30 mouse cellular contexts compared by ENCODE assay signal in the genomic region with DNA sequence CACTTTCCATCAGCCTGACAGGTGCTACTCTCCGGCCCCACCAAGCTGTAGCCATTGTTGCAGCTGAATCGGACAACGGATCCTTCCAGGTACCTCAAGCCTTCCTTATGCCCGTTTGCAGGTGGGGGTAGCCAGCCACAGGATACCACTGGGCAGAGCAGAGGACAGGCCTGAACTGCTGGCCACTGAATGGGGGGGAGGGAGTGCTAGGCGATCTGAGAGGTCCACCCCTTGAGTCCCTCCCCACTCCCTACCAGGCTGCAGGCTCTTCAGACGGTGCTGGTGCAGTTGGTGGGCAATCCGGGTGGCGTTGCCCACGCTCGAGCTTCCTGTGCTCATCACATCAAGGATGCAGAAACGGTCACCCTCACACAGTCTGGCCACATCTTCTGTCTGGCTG. TPM values are rescaled to one million over a fixed set of nuclear protein-coding genes. Genes with fewer than 3 reads are reported as not detected.
DNase-seq lines count a peak whose midpoint lies in the region; ATAC-seq lines count a peak whose summit lies in the region.
"Had no signal": no experiment of that assay in that cellular context is flagged by ENCODE, and none has a peak within 500 bp of the region (broad histone marks: within the 10 kb centered on the region; RNA-seq: fewer than 3 reads in every experiment).

No protein-coding gene starts in this region.

- peaks cover 21% of the 10 kb centered on the region for H3K4me1 ChIP-seq in heart, embryonic 10.5 days
- no peaks in the 10 kb centered on the region for H3K4me1 ChIP-seq in midbrain, embryonic 11.5 days (ENCODE audit: control insufficient read depth, insufficient read depth, low read length)
- H3K4me1 ChIP-seq in midbrain, embryonic 13.5 days (replicated peaks): peaks cover under 1% of the 10 kb centered on the region; the same call in 1 of the 2 replicates
- H3K4me1 ChIP-seq: limb, embryonic 13.5 days; lung, embryonic 15.5 days had no signal

- H3K27ac ChIP-seq in heart, embryonic 10.5 days: no peak overlapping the region
- no peak overlapping the region for H3K27ac ChIP-seq in midbrain, embryonic 11.5 days (ENCODE audit: low read depth, low read length)
- H3K27ac ChIP-seq in midbrain, embryonic 13.5 days: no peak overlapping the region
- H3K27ac ChIP-seq: embryonic facial prominence, embryonic 12.5 days; heart, adult 2 months; hindbrain, postnatal 0 days; intestine, embryonic 15.5 days; limb, embryonic 13.5 days; lung, embryonic 15.5 days; midbrain, embryonic 10.5 days; neural tube, embryonic 12.5 days; stomach, embryonic 15.5 days had no signal

- no peaks in the 10 kb centered on the region for H3K9me3 ChIP-seq in heart, embryonic 10.5 days
- no peaks in the 10 kb centered on the region for H3K9me3 ChIP-seq in midbrain, embryonic 11.5 days (ENCODE audit: control insufficient read depth, low read length)
- H3K9me3 ChIP-seq in midbrain, embryonic 13.5 days: no peaks in the 10 kb centered on the region
- H3K9me3 ChIP-seq: embryonic facial prominence, embryonic 12.5 days; G1E; intestine, embryonic 15.5 days; limb, embryonic 13.5 days; lung, embryonic 15.5 days; midbrain, embryonic 10.5 days; neural tube, embryonic 12.5 days; stomach, embryonic 15.5 days had no signal

- 91% methylated on average over 11 of the region's 11 CpGs for WGBS in heart, embryonic 10.5 days
- 89% methylated on average over 11 of the region's 11 CpGs for WGBS in midbrain, embryonic 11.5 days
- WGBS in midbrain, embryonic 13.5 days: 89% methylated on average over 11 of the region's 11 CpGs

- H3K27me3 ChIP-seq in heart, embryonic 10.5 days (ENCODE audit: insufficient read depth, poor library complexity, severe bottlenecking): peaks cover 19% of the 10 kb centered on the region; the same call in 1 of the 2 replicates
- no peaks in the 10 kb centered on the region for H3K27me3 ChIP-seq in midbrain, embryonic 11.5 days (ENCODE audit: control insufficient read depth, insufficient read depth, low read length)
- H3K27me3 ChIP-seq in midbrain, embryonic 13.5 days: no peaks in the 10 kb centered on the region
- H3K27me3 ChIP-seq: CH12.LX; embryonic facial prominence, embryonic 12.5 days; intestine, embryonic 15.5 days; limb, embryonic 13.5 days; lung, embryonic 15.5 days; neural tube, embryonic 12.5 days; stomach, embryonic 15.5 days had no signal

- peak; percentile 20 for DNase-seq in cerebellum, adult 11-12 months
- no peak for DNase-seq in cerebellum, postnatal 10 days
- peak; percentile 90 for DNase-seq in heart, adult 11 months
- DNase-seq in heart, embryonic 10.5 days (ENCODE audit: low spot score): no peak
- peak; percentile 66 for DNase-seq in midbrain, embryonic 11.5 days (ENCODE audit: low spot score, missing footprints)
- DNase-seq in urinary bladder, postnatal 10 days (ENCODE audit: low spot score): peak; percentile 7
- no peak for DNase-seq in urinary bladder, adult 18-20 months (ENCODE audit: low spot score in 2 of 2)
- DNase-seq: adrenal gland, adult 8-10 months; embryo, embryonic 11 days; gastrocnemius, postnatal 36 days; heart, adult 2 months; heart, postnatal 14 days; kidney, adult 2 months; right cerebral cortex, adult 18-20 months; thymus, postnatal 25 days had no signal

- ATAC-seq in midbrain, embryonic 11.5 days (ENCODE audit: low FRiP score): no peak
- no peak for ATAC-seq in midbrain, embryonic 13.5 days
- ATAC-seq: forebrain, embryonic 14.5 days; hindbrain, postnatal 0 days; intestine, embryonic 15.5 days had no signal

- H3K36me3 ChIP-seq in heart, embryonic 10.5 days: no peaks in the 10 kb centered on the region
- no peaks in the 10 kb centered on the region for H3K36me3 ChIP-seq in midbrain, embryonic 11.5 days (ENCODE audit: control insufficient read depth, insufficient read depth, low read length)
- H3K36me3 ChIP-seq in midbrain, embryonic 13.5 days: no peaks in the 10 kb centered on the region
- H3K36me3 ChIP-seq: embryonic facial prominence, embryonic 12.5 days; G1E; intestine, embryonic 15.5 days; limb, embryonic 13.5 days; lung, embryonic 15.5 days; midbrain, embryonic 10.5 days; neural tube, embryonic 12.5 days; stomach, embryonic 15.5 days had no signal

- no peak overlapping the region for H3K9ac ChIP-seq in midbrain, embryonic 11.5 days (ENCODE audit: low read length)
- H3K9ac ChIP-seq in midbrain, embryonic 13.5 days (replicated peaks): no peak overlapping the region
- H3K9ac ChIP-seq: embryonic facial prominence, embryonic 12.5 days; intestine, embryonic 15.5 days; limb, embryonic 13.5 days; lung, embryonic 15.5 days; neural tube, embryonic 12.5 days; stomach, embryonic 15.5 days had no signal

- no peak overlapping the region for H3K4me2 ChIP-seq in midbrain, embryonic 11.5 days
- no peak overlapping the region for H3K4me2 ChIP-seq in midbrain, embryonic 13.5 days (replicated peaks)
- H3K4me2 ChIP-seq: embryonic facial prominence, embryonic 12.5 days; intestine, embryonic 15.5 days; limb, embryonic 13.5 days; liver, embryonic 11.5 days; lung, embryonic 15.5 days; neural tube, embryonic 12.5 days; stomach, embryonic 15.5 days had no signal

- no peak overlapping the region for H3K4me3 ChIP-seq in heart, embryonic 10.5 days
- H3K4me3 ChIP-seq in midbrain, embryonic 11.5 days (ENCODE audit: low read depth, low read length): no peak overlapping the region
- no peak overlapping the region for H3K4me3 ChIP-seq in midbrain, embryonic 13.5 days (replicated peaks)
- H3K4me3 ChIP-seq: embryonic facial prominence, embryonic 12.5 days; heart, adult 2 months; intestine, embryonic 15.5 days; limb, embryonic 13.5 days; lung, embryonic 15.5 days; midbrain, embryonic 10.5 days; myocyte; neural tube, embryonic 12.5 days; stomach, embryonic 15.5 days had no signal

RNA-seq across cellular contexts. Expression of gene Susd2, which starts 6.1 kb away (rescaled TPM):
- polyA plus RNA-seq in heart, embryonic 10.5 days (2016; fragmentation: Nextera tagmentation; extraction: Ambion mirVana): 1.3 and 1.4 TPM in 2 replicates
- 1.2 and 1.6 TPM in 2 replicates for polyA plus RNA-seq in midbrain, embryonic 11.5 days (2014; fragmentation: Nextera tagmentation; extraction: Ambion mirVana)
- 2.0 and 2.3 TPM in 2 replicates for polyA plus RNA-seq in midbrain, embryonic 13.5 days (2015; fragmentation: Nextera tagmentation; extraction: Ambion mirVana)

RNA-seq across cellular contexts. Expression of gene Ggt5, which starts 48.6 kb away (rescaled TPM):
- 1.4 and 4.9 TPM in 2 replicates for polyA plus RNA-seq in heart, embryonic 10.5 days (2016; fragmentation: Nextera tagmentation; extraction: Ambion mirVana)
- polyA plus RNA-seq in midbrain, embryonic 11.5 days (2014; fragmentation: Nextera tagmentation; extraction: Ambion mirVana): 0.25 and 0.29 TPM in 2 replicates
- 1.9 and 2.4 TPM in 2 replicates for polyA plus RNA-seq in midbrain, embryonic 13.5 days (2015; fragmentation: Nextera tagmentation; extraction: Ambion mirVana)
- polyA plus RNA-seq: C2C12, G1E had no signal

Comparison
In these comparisons a context has a peak if more than half of its experiments do, and no peak if none do; other contexts are left out.
1. DNase-seq: peak in cerebellum, adult 11-12 months (single experiment), heart, adult 11 months (single experiment), midbrain, embryonic 11.5 days (single experiment) and urinary bladder, postnatal 10 days (single experiment); none in cerebellum, postnatal 10 days (0 of 2), heart, embryonic 10.5 days (single experiment) and urinary bladder, adult 18-20 months (0 of 2).